Mouse (Mus musculus) gastrocnemius, adult 2 months (tissue): ENCODE measurements around the gene Anxa8. TPM values are rescaled to one million over a fixed set of nuclear protein-coding genes. Genes with fewer than 3 reads are reported as not detected.

Experiments used
- DNase-seq: peaks from one replicate; pipeline ENCODE4 v3.0.0; 2022
- H3K27ac ChIP-seq: fragments of 200-600 bp; 2 replicates; pipeline ENCODE4 v1.8.1; 2022; ENCODE audit warnings: mild to moderate bottlenecking
- H3K4me3 ChIP-seq: fragments of 200-600 bp; 2 replicates; pipeline ENCODE4 v1.8.1; 2022; ENCODE audit warnings: mild to moderate bottlenecking, moderate library complexity
- CTCF ChIP-seq: fragments of 200-600 bp; IDR thresholded peaks from 2 replicates; pipeline ENCODE4 v1.8.1; 2022; ENCODE audit warnings: antibody characterized with exemption, mild to moderate bottlenecking, moderate library complexity
- intact Hi-C: fragments of 180-260 bp; cut with DNase I; formaldehyde crosslinking; loops from one replicate; pipeline ENCODE4 v1.15.1; 2025
- long read RNA-seq, 2 experiments: library from polyadenylated mRNA; stranded (forward); transcript quantifications; one replicate each; pipeline ENCODE4 v2.0.0; 2021
- total RNA-seq, 2 experiments: library from RNA; stranded (reverse); gene quantifications; 2 replicates each; pipeline ENCODE4 v1.2.3; 2021

Gene Anxa8
- total RNA-seq: 1 to 10 TPM; 1.1 TPM
- long read RNA-seq, experiment 1, partial matches to known transcripts: 0 of 1 reads
- long read RNA-seq, experiment 1, other reads (novel, unspliced or antisense): 0 of 1 reads
- long read RNA-seq, experiment 2, partial matches to known transcripts: 0 of 3 reads
- long read RNA-seq, experiment 2, other reads (novel, unspliced or antisense): 0 of 3 reads

- intact Hi-C loops: loop anchor here (10.0 kb wide), 2 partner anchors 119 to 279 kb away; partner anchors contain the start of gene Gprin2
- H3K27ac ChIP-seq: peak within 1 kb of the TSS; percentile 35; the same call in 1 of the 2 replicates
- peak; percentile 55 for DNase-seq
These were observed at the start of gene Anxa8 for GRCm38 (mm10) chr14:34085731-34086130. Gene Anxa8 (plus strand): TSS chr14:34085981.

DNA sequence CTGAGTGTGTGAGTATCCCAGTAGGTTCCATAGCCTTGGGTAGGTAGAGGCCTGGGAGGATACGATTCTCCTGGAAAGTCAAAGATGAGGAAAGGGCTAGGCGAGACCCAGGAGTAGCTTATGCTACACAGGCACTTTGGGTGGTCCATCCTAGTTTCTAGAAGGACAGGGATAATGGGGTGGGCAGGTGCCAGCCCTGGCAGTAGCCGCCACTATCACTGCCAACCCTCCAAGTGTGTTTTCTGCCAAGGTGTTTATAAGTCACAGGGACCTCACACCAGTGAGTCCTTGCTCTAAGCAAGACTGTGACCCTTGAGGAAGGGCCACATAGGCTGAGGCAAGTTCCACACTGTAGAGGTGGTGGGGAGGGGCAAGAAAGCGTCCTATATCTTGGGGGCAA is 44.5 kb upstream of the Anxa8 start:
- no peak for DNase-seq
- Histone ChIP-seq H3K27ac (no peak overlapping the region), H3K4me3 (no peak overlapping the region)
- TF ChIP-seq CTCF: no peak
- intact Hi-C loops: no loop called here

More at GRCm38 (mm10) chr14:34085731-34086130, at the start of gene Anxa8:
- no peak within 1 kb of the TSS for H3K4me3 ChIP-seq
- TF ChIP-seq CTCF: no peak

DNA sequence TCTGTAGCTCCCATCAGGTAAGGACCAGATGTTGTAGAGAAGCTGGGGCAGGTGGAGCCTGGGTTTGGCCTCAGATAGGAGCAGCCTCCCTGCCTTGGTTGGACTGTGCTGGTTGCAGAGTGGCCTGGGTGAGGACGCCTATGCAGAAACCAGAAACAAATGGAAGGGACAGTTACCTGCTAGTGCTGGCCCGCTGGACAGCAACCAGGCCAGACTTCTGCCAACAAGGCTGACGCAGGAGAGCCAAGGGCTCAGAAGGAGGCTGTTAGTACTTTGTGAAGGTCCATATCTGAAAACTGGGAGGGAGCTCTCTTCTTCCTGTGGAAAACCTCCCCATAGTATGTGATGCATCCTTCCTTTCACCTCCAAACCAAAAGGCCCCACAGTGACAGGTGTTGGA is 42.4 kb upstream of the Anxa8 start:
- no peak for TF ChIP-seq CTCF
- intact Hi-C loops: no loop called here
- Histone ChIP-seq H3K27ac (no peak overlapping the region), H3K4me3 (no peak overlapping the region)
- no peak for DNase-seq

GRCm38 (mm10) chr14:34050101-34050779 is 35.5 kb upstream of the Anxa8 start:
- TF ChIP-seq CTCF: no peak
- Histone ChIP-seq H3K4me3 (no peak overlapping the region), H3K27ac (no peak overlapping the region)
- intact Hi-C loops: no loop called here
- no peak for DNase-seq

GRCm38 (mm10) chr14:34052516-34052915 is 33.3 kb upstream of the Anxa8 start, which contains the start of gene Antxrl:
Gene Antxrl (plus strand): TSS chr14:34052707.
- intact Hi-C loops: no loop called here
- no peak for TF ChIP-seq CTCF
- no peak for DNase-seq
- Histone ChIP-seq H3K27ac (no peak within 1 kb of the TSS), H3K4me3 (no peak within 1 kb of the TSS)

GRCm38 (mm10) chr14:34071665-34072064 is 14.1 kb upstream of the Anxa8 start:
- no peak for TF ChIP-seq CTCF
- Histone ChIP-seq H3K4me3 (no peak overlapping the region), H3K27ac (no peak overlapping the region)
- no peak for DNase-seq
- intact Hi-C loops: no loop called here

DNA sequence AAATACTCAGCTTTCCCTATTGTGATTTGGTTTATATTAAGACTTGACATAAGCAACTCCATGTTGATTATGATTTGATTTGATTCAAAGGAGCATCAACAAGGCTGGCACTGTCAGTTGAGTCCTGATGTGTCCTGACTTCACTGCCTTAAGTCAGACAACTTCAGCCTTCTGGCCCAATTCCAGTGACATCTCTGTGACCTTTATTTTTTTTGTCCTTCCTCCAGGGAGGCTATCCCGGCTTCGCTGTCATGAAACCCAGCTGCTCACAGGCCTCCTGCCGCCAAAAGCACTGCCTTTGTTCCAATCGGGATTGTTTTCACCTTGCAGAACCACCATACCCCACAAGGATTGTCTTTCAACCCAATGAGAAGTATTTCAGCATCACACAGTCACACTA is 10.4 kb upstream of the Anxa8 start:
- H3K27ac ChIP-seq: no peak overlapping the region
- no peak overlapping the region for H3K4me3 ChIP-seq
- intact Hi-C loops: no loop called here
- DNase-seq: no peak
- TF ChIP-seq CTCF: no peak

DNA sequence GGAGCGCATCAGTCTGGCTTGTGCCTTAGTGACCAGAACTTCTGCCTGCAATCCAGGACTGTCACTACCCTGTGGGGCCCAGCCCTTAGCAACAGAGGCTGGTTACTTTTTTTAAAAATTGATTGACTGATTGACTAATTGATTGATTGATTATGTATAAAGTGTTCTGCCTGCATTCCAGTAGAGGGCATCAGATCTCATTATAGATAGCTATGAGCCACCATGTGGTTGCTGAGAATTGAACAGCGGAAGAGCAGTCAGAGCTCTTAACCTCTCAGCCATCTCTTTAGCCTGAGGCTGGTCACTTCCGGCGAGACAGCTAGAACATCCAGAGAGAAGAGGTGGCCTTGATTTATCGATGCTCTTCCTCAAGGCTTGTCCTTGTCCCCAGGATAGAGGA is 8.6 kb upstream of the Anxa8 start:
- no peak for TF ChIP-seq CTCF
- Histone ChIP-seq H3K4me3 (no peak overlapping the region), H3K27ac (no peak overlapping the region)
- intact Hi-C loops: no loop called here
- no peak for DNase-seq

DNA sequence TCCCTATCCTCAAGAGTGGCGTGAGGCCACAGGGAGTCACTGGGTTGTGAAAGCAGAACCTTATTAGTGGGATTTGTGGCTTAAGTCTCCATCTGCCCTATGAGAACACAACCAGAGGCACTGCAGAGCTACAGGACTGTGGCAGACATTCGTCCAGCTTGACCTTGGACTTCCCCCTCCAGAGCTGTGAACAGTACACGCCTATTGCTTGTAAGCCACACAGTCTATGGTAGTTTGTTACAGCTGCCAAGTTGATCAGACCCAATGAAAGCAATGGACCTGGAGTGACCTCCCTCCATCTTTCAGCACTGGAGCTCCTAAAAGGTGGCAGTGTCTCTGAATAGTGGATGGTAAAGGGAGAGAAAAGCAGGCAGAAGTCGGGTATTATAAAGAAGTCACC is 7.5 kb upstream of the Anxa8 start:
- no peak overlapping the region for H3K27ac ChIP-seq
- H3K4me3 ChIP-seq: no peak overlapping the region
- no peak for DNase-seq
- intact Hi-C loops: no loop called here
- TF ChIP-seq CTCF: no peak

GRCm38 (mm10) chr14:34080321-34080997 is 5.3 kb upstream of the Anxa8 start:
- Histone ChIP-seq H3K4me3 (no peak overlapping the region), H3K27ac (no peak overlapping the region)
- intact Hi-C loops: loop anchor here (1.0 to 10.0 kb wide), 5 partner anchors 25 to 284 kb away; partner anchors contain the start of genes Gprin2 and Npy4r
- TF ChIP-seq CTCF: peak; percentile 85
- DNase-seq: peak; percentile 77

GRCm38 (mm10) chr14:34086806-34087205 is 1.0 kb downstream of the Anxa8 start:
- Histone ChIP-seq H3K27ac (no peak overlapping the region), H3K4me3 (no peak overlapping the region)
- TF ChIP-seq CTCF: no peak
- no peak for DNase-seq
- intact Hi-C loops: loop anchor here (10.0 kb wide), 2 partner anchors 118 to 278 kb away; partner anchors contain the start of gene Gprin2

DNA sequence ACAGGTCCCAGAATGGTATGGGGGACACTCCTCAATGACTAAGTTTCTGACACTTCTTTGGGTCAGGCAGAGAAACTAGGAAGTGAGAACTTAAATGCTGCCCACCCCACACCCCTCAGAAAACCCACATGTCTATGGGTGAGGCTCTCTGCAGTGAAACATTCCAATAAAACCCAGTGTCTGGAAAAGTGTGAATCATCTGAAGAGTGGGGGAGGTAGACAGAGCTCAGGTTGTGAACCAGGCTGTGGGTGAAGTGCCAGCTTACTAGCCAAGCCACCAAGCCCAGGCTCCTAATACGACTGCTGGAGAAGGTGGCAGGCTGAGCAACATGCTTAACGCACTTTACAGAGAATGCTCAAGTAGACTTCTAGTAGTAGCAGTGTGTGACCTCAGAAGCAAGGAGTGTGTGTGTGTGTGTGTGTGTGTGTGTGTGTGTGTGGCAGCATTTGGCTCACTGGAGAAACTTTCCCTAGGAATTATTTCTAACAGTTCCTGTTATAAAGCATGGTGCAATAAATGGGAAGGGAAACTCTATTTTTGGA is 2.1 kb downstream of the Anxa8 start:
- no peak for TF ChIP-seq CTCF
- DNase-seq: no peak
- Histone ChIP-seq H3K4me3 (no peak overlapping the region), H3K27ac (no peak overlapping the region)
- intact Hi-C loops: loop anchor here (10.0 kb wide), 2 partner anchors 117 to 277 kb away; partner anchors contain the start of gene Gprin2

- no peak for DNase-seq
- H3K27ac ChIP-seq: no peak overlapping the region
- intact Hi-C loops: loop anchor here (10.0 kb wide), 2 partner anchors 115 to 275 kb away; partner anchors contain the start of gene Gprin2
- H3K4me3 ChIP-seq: no peak overlapping the region
- no peak for TF ChIP-seq CTCF
These were observed 4.0 kb downstream of the Anxa8 start for GRCm38 (mm10) chr14:34089796-34090195.
